Mouse (Mus musculus): ENCODE data around the gene Baiap2l1.
"Not testable (repeated sequence)": the region's sequence is repeated elsewhere in the genome, so short reads cannot be mapped to it uniquely, and the experiment has no call there.

Gene Baiap2l1

GRCm38 (mm10) chr5:144357881-144358591 lies at the start of gene Baiap2l1:
TSS of gene Baiap2l1 (minus strand) at chr5:144358112.
- peak; percentile 79 for DNase-seq (ENCODE audit: low read depth)

- no peak for DNase-seq (ENCODE audit: low read depth)
Observed at GRCm38 (mm10) chr5:144406256-144406655, 48.3 kb upstream of the Baiap2l1 start.

- DNase-seq (ENCODE audit: low read depth) = no peak
Observed at GRCm38 (mm10) chr5:144400821-144401220, 42.9 kb upstream of the Baiap2l1 start.

- no peak for DNase-seq (ENCODE audit: low read depth)
Observed at GRCm38 (mm10) chr5:144397566-144397965, 39.7 kb upstream of the Baiap2l1 start.

GRCm38 (mm10) chr5:144394142-144394541 lies 36.2 kb upstream of the Baiap2l1 start:
- no peak for DNase-seq (ENCODE audit: low read depth)

GRCm38 (mm10) chr5:144387851-144388250 lies 29.9 kb upstream of the Baiap2l1 start:
- DNase-seq (ENCODE audit: low read depth) = peak; percentile 53

- DNase-seq (ENCODE audit: low read depth) = peak; percentile 42
Observed at GRCm38 (mm10) chr5:144383936-144384335, 26.0 kb upstream of the Baiap2l1 start.

- peak; percentile 37 for DNase-seq (ENCODE audit: low read depth)
Observed at GRCm38 (mm10) chr5:144381782-144382181, 23.9 kb upstream of the Baiap2l1 start.

GRCm38 (mm10) chr5:144380689-144381088 lies 22.8 kb upstream of the Baiap2l1 start:
- no peak for DNase-seq (ENCODE audit: low read depth)

- no peak for DNase-seq (ENCODE audit: low read depth)
Observed at GRCm38 (mm10) chr5:144379431-144379830, 21.5 kb upstream of the Baiap2l1 start.

- DNase-seq (ENCODE audit: low read depth) = no peak
Observed at GRCm38 (mm10) chr5:144372885-144373284, 15.0 kb upstream of the Baiap2l1 start.

- DNase-seq (ENCODE audit: low read depth) = no peak
Observed at GRCm38 (mm10) chr5:144372177-144372576, 14.3 kb upstream of the Baiap2l1 start.

- no peak for DNase-seq (ENCODE audit: low read depth)
Observed at GRCm38 (mm10) chr5:144370986-144371385, 13.1 kb upstream of the Baiap2l1 start.

- no peak for DNase-seq (ENCODE audit: low read depth)
Observed at GRCm38 (mm10) chr5:144368661-144369205, 10.8 kb upstream of the Baiap2l1 start.

GRCm38 (mm10) chr5:144366551-144366950 lies 8.6 kb upstream of the Baiap2l1 start:
- DNase-seq (ENCODE audit: low read depth) = not testable (repeated sequence)

GRCm38 (mm10) chr5:144364680-144365357 lies 6.9 kb upstream of the Baiap2l1 start:
- DNase-seq (ENCODE audit: low read depth) = no peak

GRCm38 (mm10) chr5:144360346-144360745 lies 2.4 kb upstream of the Baiap2l1 start:
- no peak for DNase-seq (ENCODE audit: low read depth)

GRCm38 (mm10) chr5:144359886-144360285 lies 2.0 kb upstream of the Baiap2l1 start:
- DNase-seq (ENCODE audit: low read depth) = no peak

- no peak for DNase-seq (ENCODE audit: low read depth)
Observed at GRCm38 (mm10) chr5:144358592-144358917, 643 bp upstream of the Baiap2l1 start.

GRCm38 (mm10) chr5:144357551-144357880 lies 396 bp downstream of the Baiap2l1 start:
- DNase-seq (ENCODE audit: low read depth) = no peak

GRCm38 (mm10) chr5:144356776-144357455 lies 996 bp downstream of the Baiap2l1 start:
- DNase-seq (ENCODE audit: low read depth) = peak; percentile 16

- DNase-seq (ENCODE audit: low read depth) = no peak
Observed at GRCm38 (mm10) chr5:144352250-144353047, 5.5 kb downstream of the Baiap2l1 start.
